8 mouse cellular contexts compared by ENCODE assay signal in genomic region chr4:83350719-83351118, GRCm38 (mm10). TPM values are rescaled to one million over a fixed set of nuclear protein-coding genes. Genes with fewer than 3 reads are reported as not detected.
A peak's percentile ranks its signal among the peaks of the same experiment; 100 is the strongest.
DNase-seq lines count a peak whose midpoint lies in the region; ATAC-seq lines count a peak whose summit lies in the region.
"Had no signal": no experiment of that assay in that cellular context is flagged by ENCODE, and none has a peak within 500 bp of the region (broad histone marks: within the 10 kb centered on the region; RNA-seq: fewer than 3 reads in every experiment).

No protein-coding gene starts in this region.

- H3K4me1 ChIP-seq in forebrain, embryonic 16.5 days (replicated peaks; ENCODE audit: control insufficient read depth, insufficient read depth, low read length), result peaks cover 9% of the 10 kb centered on the region
- H3K4me1 ChIP-seq: liver, embryonic 15.5 days had no signal

- H3K27ac ChIP-seq in forebrain, embryonic 16.5 days (ENCODE audit: low read length), result no peak overlapping the region
- H3K27ac ChIP-seq: liver, embryonic 15.5 days had no signal

- DNase-seq in 3134 (ENCODE audit: extremely low read depth, insufficient read length, low spot score), result peak; percentile 69
- DNase-seq in R1 (ENCODE audit: low read depth, low spot score), result peak; percentile 33
- peak; percentile 87 for DNase-seq in heart, postnatal 25 days (ENCODE audit: low spot score)
- DNase-seq in left cerebral cortex, postnatal 14 days (ENCODE audit: low spot score in 2 of 2), result peak; percentile 74 to 90
- peak; percentile 68 for DNase-seq in right cerebral cortex, postnatal 25 days

- H3K4me2 ChIP-seq in forebrain, embryonic 16.5 days (ENCODE audit: low read length), result no peak overlapping the region
- H3K4me2 ChIP-seq: liver, embryonic 15.5 days had no signal

- no peaks in the 10 kb centered on the region for H3K9me3 ChIP-seq in forebrain, embryonic 16.5 days (ENCODE audit: control insufficient read depth, low read length)
- H3K9me3 ChIP-seq: liver, embryonic 15.5 days had no signal

- ATAC-seq in forebrain, embryonic 16.5 days, result peak; percentile 97
- ATAC-seq in megakaryocyte progenitor cell, adult 5-6 weeks (replicated peaks; ENCODE audit: poor library complexity), result no peak

- intact Hi-C loops in heart, postnatal 25 days (cut with DNase I), result loop anchor here (2.0 kb wide), 1 partner anchor 26 kb away; the partner anchor contains the start of gene Ttc39b
- intact Hi-C loops in left cerebral cortex, postnatal 14 days (cut with DNase I), result no loop called here

- 23% methylated on average over 6 of the region's 6 CpGs for WGBS in forebrain, embryonic 16.5 days

- H3K4me3 ChIP-seq in forebrain, embryonic 16.5 days (replicated peaks; ENCODE audit: low read length), result no peak overlapping the region
- H3K4me3 ChIP-seq: liver, embryonic 15.5 days had no signal

- no peak overlapping the region for H3K9ac ChIP-seq in forebrain, embryonic 16.5 days (replicated peaks; ENCODE audit: low read depth, low read length)
- H3K9ac ChIP-seq: liver, embryonic 15.5 days had no signal

- no peaks in the 10 kb centered on the region for H3K27me3 ChIP-seq in forebrain, embryonic 16.5 days (replicated peaks; ENCODE audit: control insufficient read depth, insufficient read depth, low read length)
- H3K27me3 ChIP-seq: liver, embryonic 15.5 days had no signal

- no peaks in the 10 kb centered on the region for H3K36me3 ChIP-seq in forebrain, embryonic 16.5 days (ENCODE audit: control insufficient read depth, insufficient read depth)
- H3K36me3 ChIP-seq: liver, embryonic 15.5 days had no signal

RNA-seq across cellular contexts. Expression of gene Ttc39b, which starts 26.7 kb away (rescaled TPM):
- 12.1 and 12.6 TPM in 2 replicates for polyA plus RNA-seq in forebrain, embryonic 16.5 days (2015; fragmentation: Nextera tagmentation; extraction: Ambion mirVana)
- total RNA-seq in heart, postnatal 25 days (2021), result 10 to 100 TPM; 14.1 to 15.9 TPM
- total RNA-seq in left cerebral cortex, postnatal 14 days (2021), result 10 to 100 TPM; 46.6 to 54.0 TPM
- total RNA-seq in megakaryocyte progenitor cell, adult 5-6 weeks (2015), result 1.9 and 2.9 TPM in 2 replicates
- 1.00 and 3.3 TPM in 2 replicates for total RNA-seq in megakaryocyte progenitor cell, adult 5-6 weeks (2017)

Comparison
In these comparisons a context has a peak if more than half of its experiments do, and no peak if none do; other contexts are left out.
1. DNase-seq: peak in every context shown above with its lines; median percentile 87 in heart, postnatal 25 days; 82 in left cerebral cortex, postnatal 14 days; 69 in 3134; 68 in right cerebral cortex, postnatal 25 days; 33 in R1.